Mouse (Mus musculus): ENCODE data around the gene 9130008F23Rik.

Gene 9130008F23Rik

GRCm38 (mm10) chr17:40879924-40880691, at the start of gene 9130008F23Rik:
TSS of gene 9130008F23Rik (minus strand) at chr17:40880559.
- peak; percentile 62 for DNase-seq (ENCODE audit: low spot score)

GRCm38 (mm10) chr17:40915499-40915898, 35.1 kb upstream of the 9130008F23Rik start:
- no peak for DNase-seq (ENCODE audit: low spot score)

- no peak for DNase-seq (ENCODE audit: low spot score)
These were observed 33.9 kb upstream of the 9130008F23Rik start, which contains the start of gene Glyatl3 for GRCm38 (mm10) chr17:40914250-40914649. TSS of gene Glyatl3 (minus strand) at chr17:40914350.

- DNase-seq (ENCODE audit: low spot score): no peak
These were observed 24.4 kb upstream of the 9130008F23Rik start for GRCm38 (mm10) chr17:40904721-40905154.

GRCm38 (mm10) chr17:40904056-40904597, 23.8 kb upstream of the 9130008F23Rik start:
- no peak for DNase-seq (ENCODE audit: low spot score)

GRCm38 (mm10) chr17:40903345-40903744, 23.0 kb upstream of the 9130008F23Rik start:
- no peak for DNase-seq (ENCODE audit: low spot score)

- no peak for DNase-seq (ENCODE audit: low spot score)
These were observed 19.5 kb upstream of the 9130008F23Rik start for GRCm38 (mm10) chr17:40899783-40900363.

- DNase-seq (ENCODE audit: low spot score): peak; percentile 44
These were observed 16.5 kb upstream of the 9130008F23Rik start for GRCm38 (mm10) chr17:40896863-40897262.

GRCm38 (mm10) chr17:40887849-40888536, 7.6 kb upstream of the 9130008F23Rik start:
- no peak for DNase-seq (ENCODE audit: low spot score)

GRCm38 (mm10) chr17:40885155-40885554, 4.8 kb upstream of the 9130008F23Rik start:
- no peak for DNase-seq (ENCODE audit: low spot score)

- no peak for DNase-seq (ENCODE audit: low spot score)
These were observed 1.8 kb upstream of the 9130008F23Rik start for GRCm38 (mm10) chr17:40882172-40882571.

GRCm38 (mm10) chr17:40879528-40879923, 833 bp downstream of the 9130008F23Rik start:
- DNase-seq (ENCODE audit: low spot score): no peak

- no peak for DNase-seq (ENCODE audit: low spot score)
These were observed 2.6 kb downstream of the 9130008F23Rik start for GRCm38 (mm10) chr17:40877741-40878140.

- DNase-seq (ENCODE audit: low spot score): no peak
These were observed 4.8 kb downstream of the 9130008F23Rik start for GRCm38 (mm10) chr17:40875568-40875967.

GRCm38 (mm10) chr17:40874701-40875100, 5.7 kb downstream of the 9130008F23Rik start:
- no peak for DNase-seq (ENCODE audit: low spot score)

- DNase-seq (ENCODE audit: low spot score): no peak
These were observed 6.8 kb downstream of the 9130008F23Rik start for GRCm38 (mm10) chr17:40873582-40874011.

- DNase-seq (ENCODE audit: low spot score): no peak
These were observed 7.7 kb downstream of the 9130008F23Rik start for GRCm38 (mm10) chr17:40872626-40873025.

GRCm38 (mm10) chr17:40868952-40869747, 11.2 kb downstream of the 9130008F23Rik start:
- DNase-seq (ENCODE audit: low spot score): no peak

GRCm38 (mm10) chr17:40855065-40855464, 25.3 kb downstream of the 9130008F23Rik start:
- DNase-seq (ENCODE audit: low spot score): no peak

- DNase-seq (ENCODE audit: low spot score): no peak
These were observed 43.1 kb downstream of the 9130008F23Rik start for GRCm38 (mm10) chr17:40837308-40837707.

GRCm38 (mm10) chr17:40831870-40832269, 48.5 kb downstream of the 9130008F23Rik start:
- no peak for DNase-seq (ENCODE audit: low spot score)

Data from c-Kit-positive CD71-positive TER-119-positive erythroid progenitor cells, embryonic 14.5 days (primary cell).